Mouse (Mus musculus) CH12.LX (cell line): ENCODE results near the gene Arid5b. TPM values are rescaled to one million over a fixed set of nuclear protein-coding genes. Genes with fewer than 3 reads are reported as not detected.
"Not testable (repeated sequence)": the region's sequence is repeated elsewhere in the genome, so short reads cannot be mapped to it uniquely, and the experiment has no call there.

Source experiments
- DNase-seq: peaks from one replicate; pipeline ENCODE4 v3.0.0-alpha.2; 2013; ENCODE audit errors: extremely low read depth
- H3K27ac ChIP-seq: 2 replicates; pipeline ENCODE4 v1.5.1; 2012; ENCODE audit warnings: low read depth, mild to moderate bottlenecking, control low read depth, moderate library complexity; ENCODE audit not compliant: insufficient read depth
- H3K27me3 ChIP-seq: replicated peaks from 2 replicates; pipeline ENCODE3; 2012; ENCODE audit warnings: inconsistent platforms
- H3K36me3 ChIP-seq, 2 experiments: replicated peaks in 1 of 2; 2 replicates each; pipeline versions ENCODE3 to v1.6.1; 2012; ENCODE audit warnings: inconsistent platforms in 1 of 2, low read length in 1 of 2, mild to moderate bottlenecking in 1 of 2, mixed read lengths in 1 of 2, moderate library complexity in 1 of 2; ENCODE audit not compliant: control insufficient read depth in 1 of 2, insufficient read depth in 1 of 2
- H3K4me1 ChIP-seq, 2 experiments: 2 replicates each; pipeline ENCODE4 v1.6.1; 2012; ENCODE audit warnings: inconsistent platforms in 1 of 2, moderate library complexity in 1 of 2; ENCODE audit not compliant: insufficient read depth in 2 of 2, control insufficient read depth in 1 of 2
- H3K4me2 ChIP-seq: 2 replicates; pipeline ENCODE4 v1.6.1; 2012; ENCODE audit warnings: low read depth, mild to moderate bottlenecking, control low read depth; ENCODE audit not compliant: poor library complexity, insufficient read depth, severe bottlenecking
- H3K4me3 ChIP-seq, 3 experiments: fragments of 150-350 bp in 1 of 3; sonication (generic) in 1 of 3; replicated peaks in 1 of 3; 2 replicates each; pipeline versions ENCODE3 to v1.5.1; 2011 to 2012; ENCODE audit warnings: low read depth in 2 of 3, low read length in 2 of 3, mild to moderate bottlenecking in 2 of 3, moderate library complexity in 2 of 3, control low read depth in 1 of 3, improper control_type of control experiment in 1 of 3, inconsistent platforms in 1 of 3, mixed read lengths in 1 of 3; ENCODE audit not compliant: poor library complexity in 1 of 3
- H3K79me2 ChIP-seq: replicated peaks from 2 replicates; pipeline ENCODE4 v1.6.1; 2012; ENCODE audit warnings: mild to moderate bottlenecking, moderate library complexity; ENCODE audit not compliant: control insufficient read depth, poor library complexity, insufficient read depth, severe bottlenecking; ENCODE audit errors: extremely low read depth
- H3K9ac ChIP-seq: 2 replicates; pipeline ENCODE4 v1.6.1; 2012; ENCODE audit warnings: low read depth, mild to moderate bottlenecking, control low read depth, moderate library complexity; ENCODE audit not compliant: insufficient read depth
- H3K9me3 ChIP-seq: replicated peaks from 2 replicates; pipeline ENCODE3; 2012; ENCODE audit warnings: low read length, inconsistent platforms, mixed read lengths
- BHLHE40 ChIP-seq: IDR thresholded peaks from 2 replicates; pipeline ENCODE4 v1.6.1; 2011; ENCODE audit warnings: mild to moderate bottlenecking, low read depth, low read length, improper control_type of control experiment
- CHD1 ChIP-seq: IDR thresholded peaks from 2 replicates; pipeline ENCODE4 v1.6.1; 2012; ENCODE audit warnings: low read depth, low read length, improper control_type of control experiment, inconsistent platforms
- CHD2 ChIP-seq: IDR thresholded peaks from 2 replicates; pipeline ENCODE4 v1.6.1; 2011; ENCODE audit warnings: low read length, improper control_type of control experiment
- CTCF ChIP-seq, 2 experiments: IDR thresholded peaks in 1 of 2; conservative IDR thresholded peaks in 1 of 2; 2 replicates each; pipeline ENCODE4 v1.5.1; 2011 to 2012; ENCODE audit warnings: low read depth in 2 of 2, low read length in 2 of 2, improper control_type of control experiment in 1 of 2, inconsistent platforms in 1 of 2, mild to moderate bottlenecking in 1 of 2, moderate library complexity in 1 of 2
- E2F4 ChIP-seq: IDR thresholded peaks from 2 replicates; pipeline ENCODE4 v1.6.1; 2011; ENCODE audit warnings: low read depth, low read length, improper control_type of control experiment; ENCODE audit not compliant: insufficient replicate concordance
- ELF1 ChIP-seq: IDR thresholded peaks from 2 replicates; pipeline ENCODE4 v1.6.1; 2014; ENCODE audit warnings: low read depth, mild to moderate bottlenecking, inconsistent platforms, low read length, improper control_type of control experiment
- ETS1 ChIP-seq: conservative IDR thresholded peaks from 2 replicates; pipeline ENCODE4 v1.6.1; 2012; ENCODE audit warnings: low read depth, mild to moderate bottlenecking, inconsistent platforms, low read length, improper control_type of control experiment, moderate library complexity
- GABPA ChIP-seq: IDR thresholded peaks from 2 replicates; pipeline ENCODE4 v1.6.1; 2012; ENCODE audit warnings: low read depth, low read length, improper control_type of control experiment, inconsistent platforms; ENCODE audit not compliant: insufficient replicate concordance
- IRF4 ChIP-seq: IDR thresholded peaks from 2 replicates; pipeline ENCODE4 v1.6.1; 2014; ENCODE audit warnings: low read depth, mild to moderate bottlenecking, inconsistent platforms, low read length, improper control_type of control experiment
- JUN ChIP-seq: IDR thresholded peaks from 2 replicates; pipeline ENCODE4 v1.6.1; 2011; ENCODE audit warnings: low read depth, mild to moderate bottlenecking, low read length, improper control_type of control experiment, moderate library complexity; ENCODE audit not compliant: insufficient read depth
- JUND ChIP-seq: conservative IDR thresholded peaks from 2 replicates; pipeline ENCODE4 v1.6.1; 2011; ENCODE audit warnings: low read depth, low read length, improper control_type of control experiment
- KAT2A ChIP-seq: IDR thresholded peaks from 2 replicates; pipeline ENCODE4 v1.6.1; 2012; ENCODE audit warnings: low read length, improper control_type of control experiment, inconsistent platforms; ENCODE audit not compliant: insufficient replicate concordance
- MAFK ChIP-seq: IDR thresholded peaks from 2 replicates; pipeline ENCODE4 v1.6.1; 2011; ENCODE audit warnings: low read length, improper control_type of control experiment; ENCODE audit not compliant: insufficient replicate concordance
- MAZ ChIP-seq: IDR thresholded peaks from 2 replicates; pipeline ENCODE4 v1.6.1; 2012; ENCODE audit warnings: low read depth, mild to moderate bottlenecking, inconsistent platforms, low read length, improper control_type of control experiment, moderate library complexity
- MEF2A ChIP-seq: IDR thresholded peaks from 2 replicates; pipeline ENCODE4 v1.6.1; 2014; ENCODE audit warnings: low read depth, mild to moderate bottlenecking, inconsistent platforms, low read length, improper control_type of control experiment, borderline replicate concordance
- MXI1 ChIP-seq: IDR thresholded peaks from 2 replicates; pipeline ENCODE4 v1.6.1; 2011; ENCODE audit warnings: mild to moderate bottlenecking, low read depth, low read length, improper control_type of control experiment
- NELFE ChIP-seq: IDR thresholded peaks from 2 replicates; pipeline ENCODE4 v1.6.1; 2011; ENCODE audit warnings: low read depth, low read length, improper control_type of control experiment
- PAX5 ChIP-seq: IDR thresholded peaks from 2 replicates; pipeline ENCODE4 v1.6.1; 2012; ENCODE audit warnings: low read length, inconsistent platforms, mixed read lengths
- POLR2AphosphoS2 ChIP-seq: IDR thresholded peaks from 2 replicates; pipeline ENCODE4 v1.6.1; 2011; ENCODE audit warnings: low read depth, low read length, improper control_type of control experiment
- RAD21 ChIP-seq: IDR thresholded peaks from 2 replicates; pipeline ENCODE4 v1.6.1; 2011; ENCODE audit warnings: low read depth, mild to moderate bottlenecking, low read length, improper control_type of control experiment, moderate library complexity
- RCOR1 ChIP-seq: conservative IDR thresholded peaks from 2 replicates; pipeline ENCODE4 v1.6.1; 2012; ENCODE audit warnings: low read depth, mild to moderate bottlenecking, inconsistent platforms, low read length, improper control_type of control experiment
- TBP ChIP-seq: conservative IDR thresholded peaks from 2 replicates; pipeline ENCODE4 v1.6.1; 2011; ENCODE audit warnings: low read depth, low read length, improper control_type of control experiment
- TCF12 ChIP-seq: IDR thresholded peaks from 2 replicates; pipeline ENCODE4 v1.6.1; 2014; ENCODE audit warnings: low read depth, mild to moderate bottlenecking, inconsistent platforms, low read length, improper control_type of control experiment
- USF2 ChIP-seq: conservative IDR thresholded peaks from 2 replicates; pipeline ENCODE4 v1.6.1; 2011; ENCODE audit warnings: low read depth, low read length, improper control_type of control experiment
- ZKSCAN1 ChIP-seq: IDR thresholded peaks from 2 replicates; pipeline ENCODE4 v1.6.1; 2012; ENCODE audit warnings: low read depth, inconsistent platforms, low read length, improper control_type of control experiment, borderline replicate concordance
- ZNF384 ChIP-seq: IDR thresholded peaks from 2 replicates; pipeline ENCODE4 v1.6.1; 2012; ENCODE audit warnings: low read depth, low read length, improper control_type of control experiment, inconsistent platforms
- dilution Hi-C: fragments of 300-500 bp; cut with MboI; formaldehyde crosslinking; loops from 2 replicates; pipeline ENCODE4 v1.14.3; 2020; ENCODE audit warnings: low sequenced_read_pairs; ENCODE audit not compliant: extremely low pct_unique_long_range_greater_than_20kb, extremely low pct_ligation_motif_present
- in situ Hi-C: fragments of 300-500 bp; cut with MboI; formaldehyde crosslinking; loops from 3 replicates; pipeline ENCODE4 v1.14.3; 2019; ENCODE audit warnings: low sequenced_read_pairs, low pct_ligation_motif_present, low pct_unique_long_range_greater_than_20kb, mixed read lengths
- polyA plus RNA-seq: library from polyadenylated mRNA; unstranded; fragments of >175 nt; gene quantifications from 2 replicates; pipeline ENCODE4 v1.2.1, GENCODE M21; 2012; ENCODE audit warnings: low read depth; ENCODE audit not compliant: insufficient read length
- total RNA-seq, 2 experiments: library from RNA; depleted of rRNA; stranded (reverse); fragments of 300-350 nt in 1 of 2; fragments of >200 nt in 1 of 2; gene quantifications; 2 replicates each; pipeline ENCODE4 v1.2.3; 2012 to 2014

Arid5b gene
- total and polyA plus RNA-seq, 3 experiments: 1.1 to 2.6 (median 1.8) TPM

DNA sequence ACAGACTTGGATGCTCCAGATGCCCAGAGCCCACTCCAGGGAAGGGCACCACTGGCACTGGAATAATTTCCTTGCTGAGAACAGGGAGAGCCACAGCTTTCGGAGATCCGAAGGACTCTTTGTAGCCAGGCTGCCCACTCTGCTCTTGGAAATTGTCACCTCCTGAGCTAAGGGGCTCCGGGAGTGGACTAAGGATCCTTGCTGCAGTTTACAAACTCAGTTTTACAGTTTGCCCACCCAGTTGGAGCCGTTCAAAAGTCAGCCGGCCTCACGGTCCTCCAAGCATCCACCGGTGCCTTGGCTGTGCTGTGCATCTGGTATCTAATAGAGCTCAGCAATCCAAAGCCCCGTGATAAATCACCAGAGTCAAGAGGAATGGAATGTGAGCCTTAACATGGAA lies 178.0 kb downstream of the Arid5b start:
- dilution Hi-C loops (no loop called here), in situ Hi-C loops (no loop called here)
- Histone ChIP-seq H3K4me3 (no peak overlapping the region), H3K4me2 (no peak overlapping the region), H3K4me1 (peaks cover 2 to 15% of the 10 kb centered on the region in 2 experiments; a peak in 3 of 4 replicates), H3K9me3 (no peaks in the 10 kb centered on the region), H3K9ac (no peak overlapping the region), H3K79me2 (no peaks in the 10 kb centered on the region), H3K36me3 (peaks cover 20 to 44% of the 10 kb centered on the region in 2 experiments), H3K27ac (no peak overlapping the region), H3K27me3 (no peaks in the 10 kb centered on the region)
- no peak for TF ChIP-seq JUN
- no peak for TF ChIP-seq CHD1
- TF ChIP-seq ZNF384: no peak
- no peak for TF ChIP-seq CHD2
- TF ChIP-seq BHLHE40: no peak
- no peak for TF ChIP-seq ELF1
- no peak for TF ChIP-seq MAZ
- TF ChIP-seq PAX5: no peak
- TF ChIP-seq NELFE: no peak
- TF ChIP-seq IRF4: no peak
- TF ChIP-seq TCF12: no peak
- no peak for TF ChIP-seq ETS1
- no peak for TF ChIP-seq ZKSCAN1
- DNase-seq: no peak

DNA sequence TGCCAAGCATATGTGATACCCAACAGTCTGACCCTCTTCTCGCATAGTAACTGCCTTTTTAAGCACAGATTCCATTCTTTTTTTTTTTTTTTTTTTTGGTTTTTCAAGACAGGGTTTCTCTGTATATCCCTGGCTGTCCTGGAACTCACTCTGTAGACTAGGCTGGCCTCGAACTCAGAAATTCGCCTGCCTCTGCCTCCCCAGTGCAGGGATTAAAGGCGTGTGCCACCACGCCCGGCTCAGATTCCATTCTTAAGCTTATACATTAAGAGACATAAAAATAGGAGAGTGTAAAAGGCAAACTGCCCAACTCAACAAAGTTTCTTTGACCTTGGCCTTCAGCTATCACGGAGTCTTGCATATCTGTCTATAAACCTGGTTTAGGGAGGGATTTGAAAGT lies 178.7 kb downstream of the Arid5b start:
- H3K4me3 ChIP-seq, H3K79me2 ChIP-seq, H3K4me1 ChIP-seq, H3K27ac ChIP-seq, H3K4me2 ChIP-seq, dilution Hi-C loops, DNase-seq, H3K9ac ChIP-seq, H3K27me3 ChIP-seq, H3K9me3 ChIP-seq, in situ Hi-C loops: not testable (repeated sequence)
- peaks cover 20 to 48% of the 10 kb centered on the region in 2 experiments for H3K36me3 ChIP-seq

DNA sequence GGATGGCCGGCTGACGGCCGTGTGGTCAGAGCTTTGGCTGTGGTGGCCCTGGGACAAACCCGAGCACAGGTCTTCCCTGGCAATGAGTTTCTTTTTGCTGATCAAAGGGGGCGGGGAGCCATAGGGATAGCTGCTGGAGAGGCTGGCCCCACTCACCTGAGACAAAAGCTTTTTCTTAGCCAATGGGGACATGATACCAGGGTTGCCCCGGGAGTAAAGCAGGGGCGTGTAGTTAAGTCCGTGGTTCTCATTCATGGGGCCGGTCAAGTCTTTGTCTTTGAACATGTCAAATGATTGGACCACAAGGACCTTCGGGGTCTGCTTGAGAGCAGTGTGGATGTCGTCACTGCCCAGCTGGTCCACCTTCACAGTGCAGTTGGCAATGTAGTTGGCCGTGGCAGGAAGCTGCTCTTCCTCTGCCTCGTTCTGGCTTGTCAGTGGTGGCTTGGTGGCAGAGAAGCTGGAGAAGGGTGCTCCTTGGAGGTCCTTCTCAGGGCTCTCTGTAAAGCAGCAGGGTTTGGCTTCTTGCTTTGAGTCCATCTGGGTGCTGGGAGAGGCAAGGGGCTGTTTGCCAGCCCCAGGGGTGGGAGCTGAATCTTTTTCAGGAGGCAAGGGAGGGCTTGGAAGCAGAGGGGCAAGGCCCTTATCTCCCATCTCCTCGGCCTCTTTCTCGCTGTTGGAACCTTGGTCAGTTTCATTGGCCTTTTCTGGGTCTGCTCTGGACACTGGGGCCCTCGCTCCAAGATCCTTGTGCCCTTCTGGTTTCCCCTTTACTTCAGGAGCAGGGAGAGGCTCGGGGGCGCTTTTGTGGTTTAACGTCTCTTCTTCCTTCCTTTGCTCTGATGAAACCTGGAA lies 180.5 kb downstream of the Arid5b start:
- Histone ChIP-seq H3K36me3 (peaks cover 20 to 53% of the 10 kb centered on the region in 2 experiments), H3K79me2 (no peaks in the 10 kb centered on the region), H3K9ac (no peak overlapping the region), H3K4me3 (no peak overlapping the region), H3K27me3 (no peaks in the 10 kb centered on the region), H3K27ac (no peak overlapping the region), H3K4me2 (no peak overlapping the region), H3K9me3 (no peaks in the 10 kb centered on the region), H3K4me1 (no peaks in the 10 kb centered on the region)
- dilution Hi-C loops (no loop called here), in situ Hi-C loops (no loop called here)
- no peak for DNase-seq
- no peak for TF ChIP-seq GABPA
- TF ChIP-seq JUND: no peak
- TF ChIP-seq RCOR1: no peak
- no peak for TF ChIP-seq USF2
- no peak for TF ChIP-seq E2F4
- TF ChIP-seq MEF2A: no peak
- TF ChIP-seq PAX5: no peak
- TF ChIP-seq CTCF (conservative IDR thresholded peaks at IDR 0.05 in 1 of 2, IDR thresholded peaks at IDR 0.05 in 1 of 2; ENCODE audit: low read depth in 2 of 2, low read length in 2 of 2): no peak
- no peak for TF ChIP-seq TBP
- TF ChIP-seq KAT2A: no peak
- TF ChIP-seq MXI1: no peak
- TF ChIP-seq CHD2: no peak
- TF ChIP-seq MAFK: no peak
- no peak for TF ChIP-seq RAD21
- TF ChIP-seq POLR2AphosphoS2: no peak
